Mouse (Mus musculus) heart, embryonic 16.5 days (tissue): ENCODE results near the gene Htr1f. TPM values are rescaled to one million over a fixed set of nuclear protein-coding genes. Genes with fewer than 3 reads are reported as not detected.

ENCODE experiments used
- ATAC-seq: fragments of 200-750 bp; cut with Nextera tagmentation; replicated peaks from 2 replicates; pipeline ENCODE4 v1.8.0; 2017; ENCODE audit warnings: moderate number of reproducible peaks; ENCODE audit not compliant: insufficient read depth, low FRiP score; ENCODE audit errors: extremely low read depth
- H3K27ac ChIP-seq: fragments of 300-500 bp; sonication (generic); 2 replicates; pipeline ENCODE4 v1.5.1; 2014; ENCODE audit warnings: mild to moderate bottlenecking, low read length, control low read depth, moderate library complexity
- H3K27me3 ChIP-seq: fragments of 300-500 bp; sonication (generic); 2 replicates; pipeline ENCODE4 v1.6.1; 2014; ENCODE audit warnings: low read length, mixed read lengths; ENCODE audit not compliant: control insufficient read depth, insufficient read depth
- H3K36me3 ChIP-seq: fragments of 300-500 bp; sonication (generic); 2 replicates; pipeline ENCODE4 v1.6.1; 2014; ENCODE audit not compliant: control insufficient read depth, insufficient read depth
- H3K4me1 ChIP-seq: fragments of 300-500 bp; sonication (generic); 2 replicates; pipeline ENCODE4 v1.6.1; 2014; ENCODE audit warnings: low read length, mixed read lengths; ENCODE audit not compliant: control insufficient read depth, insufficient read depth
- H3K4me2 ChIP-seq: fragments of 300-500 bp; sonication (generic); 2 replicates; pipeline ENCODE4 v1.6.1; 2014; ENCODE audit warnings: low read depth, mild to moderate bottlenecking, control low read depth, low read length
- H3K4me3 ChIP-seq: fragments of 300-500 bp; sonication (generic); 2 replicates; pipeline ENCODE4 v1.5.1; 2014; ENCODE audit warnings: mild to moderate bottlenecking, control low read depth, low read length
- H3K9ac ChIP-seq: fragments of 300-500 bp; sonication (generic); 2 replicates; pipeline ENCODE4 v1.6.1; 2014; ENCODE audit warnings: low read length, control low read depth
- H3K9me3 ChIP-seq: fragments of 300-500 bp; sonication (generic); replicated peaks from 2 replicates; pipeline ENCODE4 v1.6.1; 2016; ENCODE audit warnings: low read length; ENCODE audit not compliant: control insufficient read depth
- WGBS: fragments of 180-500 bp; shearing (Covaris S2); extraction: QIAGEN DNeasy Blood & Tissue Kit; methylation state at CpG from one replicate; pipeline ENCODE4 v1.1.7; 2014; 5-methylcytosine and 5-hydroxymethylcytosine counted together
- polyA plus RNA-seq: library from polyadenylated mRNA; unstranded; fragments of >200 nt; fragmentation: Nextera tagmentation; extraction: Ambion mirVana; gene quantifications from 2 replicates; pipeline ENCODE4 v1.2.1, GENCODE M21; 2015

Gene Htr1f
- polyA plus RNA-seq, 1 experiment from 2014 or later, result not detected

DNA sequence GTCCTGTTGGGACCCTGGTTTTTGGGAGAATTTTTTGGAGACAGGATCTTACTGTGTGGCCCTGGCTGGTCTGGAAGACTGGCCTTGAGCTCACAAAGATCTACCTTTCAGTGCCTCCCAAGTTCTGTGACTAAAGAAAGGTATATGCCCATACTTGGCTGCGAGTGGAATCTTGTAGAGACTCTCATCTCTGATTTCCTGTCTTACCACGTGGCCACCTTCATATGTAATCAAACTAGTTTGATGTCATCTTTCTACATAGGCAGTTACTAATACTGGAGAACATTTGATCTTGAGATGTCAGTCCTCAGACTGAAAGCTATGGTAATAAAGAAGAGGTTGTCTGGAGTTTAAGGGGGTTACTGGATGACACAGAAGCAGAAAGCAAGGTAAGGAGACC lies 224.2 kb downstream of the Htr1f start:
- H3K4me2 ChIP-seq, result no peak overlapping the region
- peaks cover 5% of the 10 kb centered on the region; the same call in 1 of the 2 replicates for H3K4me1 ChIP-seq
- 73% methylated on average over 2 of the region's 2 CpGs for WGBS
- H3K27ac ChIP-seq, result no peak overlapping the region
- H3K36me3 ChIP-seq, result no peaks in the 10 kb centered on the region
- no peak overlapping the region for H3K4me3 ChIP-seq
- H3K9ac ChIP-seq, result no peak overlapping the region
- no peaks in the 10 kb centered on the region for H3K27me3 ChIP-seq
- no peak for ATAC-seq
- H3K9me3 ChIP-seq, result no peaks in the 10 kb centered on the region

DNA sequence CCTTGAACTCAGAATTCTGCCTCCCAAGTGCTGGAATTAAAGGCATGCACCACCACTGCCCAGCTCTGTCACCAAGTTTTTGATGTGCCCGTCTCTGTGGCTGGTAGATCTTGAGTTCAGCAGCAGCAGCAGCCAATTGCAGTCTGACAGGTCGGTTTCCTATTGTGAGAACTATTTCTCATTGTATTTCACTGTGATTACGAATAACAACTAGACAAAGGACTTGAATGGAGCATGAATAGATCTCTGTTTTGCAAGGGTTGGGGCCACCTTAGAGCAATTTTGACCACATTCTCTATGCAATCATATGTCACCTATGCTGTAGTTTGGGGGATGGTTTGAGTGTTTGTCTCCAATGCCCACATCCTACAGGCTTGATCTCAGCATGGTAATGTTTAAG lies 224.7 kb downstream of the Htr1f start:
- H3K27ac ChIP-seq, result no peak overlapping the region
- no peaks in the 10 kb centered on the region for H3K36me3 ChIP-seq
- no peaks in the 10 kb centered on the region for H3K9me3 ChIP-seq
- no peak overlapping the region for H3K9ac ChIP-seq
- 67% methylated on average over 3 of the region's 3 CpGs for WGBS
- peaks cover 5% of the 10 kb centered on the region; the same call in 1 of the 2 replicates for H3K4me1 ChIP-seq
- no peak overlapping the region for H3K4me2 ChIP-seq
- no peak for ATAC-seq
- no peaks in the 10 kb centered on the region for H3K27me3 ChIP-seq
- H3K4me3 ChIP-seq, result no peak overlapping the region

DNA sequence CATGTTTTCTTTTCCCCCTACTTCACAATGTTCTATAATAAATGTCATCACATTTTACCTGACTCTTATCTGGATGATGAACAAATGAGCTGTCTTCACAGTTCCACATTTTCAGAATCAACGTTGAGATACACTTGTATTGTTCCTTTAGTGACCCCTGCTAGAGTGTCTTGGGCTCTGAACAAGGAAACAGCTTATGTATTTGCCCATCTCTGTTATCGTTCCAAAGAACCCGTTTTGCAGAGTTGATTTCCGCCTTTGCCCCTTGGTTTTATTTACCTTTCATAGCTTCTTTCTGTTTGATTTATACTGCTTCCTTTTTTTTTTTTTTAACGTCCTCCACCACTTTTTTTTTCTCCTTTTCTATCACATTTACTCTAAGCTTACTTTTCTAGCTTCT lies 225.9 kb downstream of the Htr1f start:
- Histone ChIP-seq H3K27ac (no peak overlapping the region), H3K36me3 (no peaks in the 10 kb centered on the region), H3K9me3 (no peaks in the 10 kb centered on the region), H3K9ac (no peak overlapping the region), H3K4me2 (no peak overlapping the region), H3K4me3 (no peak overlapping the region), H3K27me3 (no peaks in the 10 kb centered on the region), H3K4me1 (peaks cover 5% of the 10 kb centered on the region; the same call in 1 of the 2 replicates)
- WGBS, result 56% methylated on average over 5 of the region's 5 CpGs
- no peak for ATAC-seq

DNA sequence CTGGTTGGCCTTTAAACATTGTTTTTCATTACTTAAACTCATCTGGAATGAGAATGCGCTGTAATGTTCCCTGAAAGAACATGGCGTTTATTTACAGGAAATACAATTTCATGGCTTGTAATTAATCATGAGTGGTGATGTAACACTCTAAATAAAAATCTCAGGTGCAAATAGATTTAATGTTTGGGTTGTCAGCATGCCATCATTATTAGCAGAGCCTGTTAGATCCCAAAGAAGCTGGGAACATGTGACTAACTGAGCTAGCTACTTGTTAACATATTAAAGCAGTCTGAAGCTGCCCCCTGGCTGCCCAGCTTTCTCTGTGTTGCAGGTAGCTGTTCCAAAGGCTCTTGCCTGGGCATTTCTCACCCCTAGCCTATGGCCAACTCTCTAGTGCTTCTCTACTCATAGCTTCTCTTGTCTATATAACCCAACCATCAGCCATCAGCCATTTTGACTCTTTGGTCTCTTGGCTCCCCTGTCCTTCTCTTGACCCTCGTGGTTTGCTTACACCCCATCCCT lies 227.0 kb downstream of the Htr1f start:
- WGBS, result 75% methylated on average over 3 of the region's 3 CpGs
- H3K4me2 ChIP-seq, result no peak overlapping the region
- no peak overlapping the region for H3K27ac ChIP-seq
- H3K4me1 ChIP-seq, result no peaks in the 10 kb centered on the region; the same call in 1 of the 2 replicates
- H3K9me3 ChIP-seq, result no peaks in the 10 kb centered on the region
- H3K36me3 ChIP-seq, result no peaks in the 10 kb centered on the region
- H3K9ac ChIP-seq, result no peak overlapping the region
- ATAC-seq, result no peak
- H3K4me3 ChIP-seq, result no peak overlapping the region
- H3K27me3 ChIP-seq, result no peaks in the 10 kb centered on the region

DNA sequence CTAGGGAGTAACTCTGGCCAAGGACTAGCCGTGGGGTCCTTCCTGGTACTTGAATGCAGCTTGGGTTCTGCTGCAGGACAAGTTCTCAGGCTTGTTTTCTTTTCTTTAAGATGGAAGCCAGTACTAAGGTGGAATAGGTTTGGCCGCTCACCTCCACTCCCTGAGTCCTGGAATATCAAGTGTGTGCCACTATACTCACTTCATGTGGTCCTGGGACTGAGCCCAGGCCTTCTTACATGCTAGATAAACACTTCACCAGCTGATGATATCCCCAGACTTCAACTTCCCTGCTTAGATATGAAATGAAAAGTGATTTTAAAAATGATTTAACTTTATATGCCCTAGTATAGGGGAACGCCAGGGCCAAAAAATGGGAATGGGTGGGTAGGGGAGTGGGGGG lies 228.3 kb downstream of the Htr1f start:
- Histone ChIP-seq H3K4me2 (no peak overlapping the region), H3K9ac (no peak overlapping the region), H3K4me3 (no peak overlapping the region), H3K27ac (no peak overlapping the region), H3K27me3 (no peaks in the 10 kb centered on the region), H3K36me3 (no peaks in the 10 kb centered on the region), H3K4me1 (no peaks in the 10 kb centered on the region), H3K9me3 (no peaks in the 10 kb centered on the region)
- 79% methylated on average over 3 of the region's 3 CpGs for WGBS
- no peak for ATAC-seq

GRCm38 (mm10) chr16:64876631-64877265 lies 228.9 kb downstream of the Htr1f start:
- Histone ChIP-seq H3K4me2 (no peak overlapping the region), H3K9me3 (no peaks in the 10 kb centered on the region), H3K27me3 (no peaks in the 10 kb centered on the region), H3K9ac (no peak overlapping the region), H3K27ac (no peak overlapping the region), H3K4me1 (no peaks in the 10 kb centered on the region), H3K36me3 (no peaks in the 10 kb centered on the region), H3K4me3 (no peak overlapping the region)
- 62% methylated on average over 4 of the region's 4 CpGs for WGBS
- ATAC-seq, result no peak

GRCm38 (mm10) chr16:64875822-64876221 lies 229.8 kb downstream of the Htr1f start:
- no peak for ATAC-seq
- Histone ChIP-seq H3K9ac (no peak overlapping the region), H3K4me1 (no peaks in the 10 kb centered on the region), H3K9me3 (no peaks in the 10 kb centered on the region), H3K4me2 (no peak overlapping the region), H3K27me3 (no peaks in the 10 kb centered on the region), H3K4me3 (no peak overlapping the region), H3K27ac (no peak overlapping the region), H3K36me3 (no peaks in the 10 kb centered on the region)
- 81% methylated on average over 1 of the region's 1 CpGs for WGBS

DNA sequence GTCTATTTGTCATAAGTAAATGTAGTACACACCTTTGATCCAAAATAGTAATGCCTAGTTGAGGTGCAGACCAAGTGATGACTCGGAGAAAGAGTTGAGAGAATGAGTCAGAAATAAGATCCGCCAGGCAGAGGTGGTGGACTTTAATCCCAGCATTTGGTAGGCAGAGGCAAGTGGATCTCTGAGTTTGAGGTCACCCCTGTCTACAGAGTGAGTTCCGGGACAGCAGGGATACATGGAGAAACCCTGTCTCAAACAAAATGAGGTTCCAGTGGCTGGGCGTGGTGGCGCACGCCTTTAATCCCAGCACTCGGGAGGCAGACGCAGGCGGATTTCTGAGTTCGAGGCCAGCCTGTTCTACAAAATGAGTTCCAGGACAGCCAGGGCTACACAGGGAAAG lies 230.3 kb downstream of the Htr1f start:
- H3K27me3 ChIP-seq, result no peaks in the 10 kb centered on the region
- no peaks in the 10 kb centered on the region for H3K9me3 ChIP-seq
- no peak for ATAC-seq
- H3K4me3 ChIP-seq, result no peak overlapping the region
- no peak overlapping the region for H3K27ac ChIP-seq
- H3K4me1 ChIP-seq, result no peaks in the 10 kb centered on the region
- no peaks in the 10 kb centered on the region for H3K36me3 ChIP-seq
- H3K4me2 ChIP-seq, result no peak overlapping the region
- 91% methylated on average over 10 of the region's 10 CpGs for WGBS
- no peak overlapping the region for H3K9ac ChIP-seq
